Mouse (Mus musculus) embryonic facial prominence, embryonic 12.5 days (tissue): ENCODE data around the gene Tlx3. TPM values are rescaled to one million over a fixed set of nuclear protein-coding genes. Genes with fewer than 3 reads are reported as not detected.

Source experiments
- ATAC-seq: fragments of 200-750 bp; cut with Nextera tagmentation; 2 replicates; pipeline ENCODE4 v1.8.0; 2017; ENCODE audit not compliant: insufficient number of reproducible peaks, insufficient read depth, low FRiP score, low TSS enrichment
- H3K27ac ChIP-seq: fragments of 300-500 bp; sonication (generic); 2 replicates; pipeline ENCODE4 v1.5.1; 2016; ENCODE audit warnings: mild to moderate bottlenecking
- H3K27me3 ChIP-seq: fragments of 300-500 bp; sonication (generic); 2 replicates; pipeline ENCODE4 v1.6.1; 2016; ENCODE audit warnings: mild to moderate bottlenecking, moderate library complexity
- H3K36me3 ChIP-seq: fragments of 300-500 bp; sonication (generic); 2 replicates; pipeline ENCODE4 v1.6.1; 2016; ENCODE audit warnings: mild to moderate bottlenecking
- H3K4me1 ChIP-seq: fragments of 300-500 bp; sonication (generic); 2 replicates; pipeline ENCODE4 v1.6.1; 2016
- H3K4me2 ChIP-seq: fragments of 300-500 bp; sonication (generic); replicated peaks from 2 replicates; pipeline ENCODE4 v1.6.1; 2016; ENCODE audit warnings: mild to moderate bottlenecking, moderate library complexity
- H3K4me3 ChIP-seq: fragments of 300-500 bp; sonication (generic); 2 replicates; pipeline ENCODE4 v1.5.1; 2016; ENCODE audit warnings: mild to moderate bottlenecking
- H3K9ac ChIP-seq: fragments of 300-500 bp; sonication (generic); 2 replicates; pipeline ENCODE4 v1.6.1; 2016; ENCODE audit warnings: mild to moderate bottlenecking, moderate library complexity
- H3K9me3 ChIP-seq: fragments of 300-500 bp; sonication (generic); 2 replicates; pipeline ENCODE4 v1.6.1; 2016; ENCODE audit warnings: mild to moderate bottlenecking, moderate library complexity
- WGBS: fragments of 180-500 bp; shearing (Covaris S2); methylation state at CpG from one replicate; pipeline ENCODE4 v1.1.7; 2016; 5-methylcytosine and 5-hydroxymethylcytosine counted together
- polyA plus RNA-seq: library from polyadenylated mRNA; unstranded; fragments of >200 nt; fragmentation: Nextera tagmentation; extraction: Ambion mirVana; gene quantifications from 2 replicates; pipeline ENCODE4 v1.2.1, GENCODE M21; 2016

Tlx3 gene
- 6.6 and 9.1 TPM in 2 replicates for polyA plus RNA-seq

- Histone ChIP-seq H3K9ac (no peak within 1 kb of the TSS), H3K4me1 (peaks cover 15% of the 10 kb centered on the region), H3K9me3 (no peaks in the 10 kb centered on the region), H3K36me3 (no peaks in the 10 kb centered on the region), H3K27me3 (peaks cover 88% of the 10 kb centered on the region), H3K4me2 (peak within 1 kb of the TSS; percentile 49), H3K27ac (no peak within 1 kb of the TSS), H3K4me3 (peak within 1 kb of the TSS; percentile 32)
- under 1% methylated on average over 78 of the region's 81 CpGs for WGBS
- peak; percentile 43 for ATAC-seq
These were observed at the start of gene Tlx3 for GRCm38 (mm10) chr11:33203383-33204328. TSS of gene Tlx3 (minus strand) at chr11:33203589.

DNA sequence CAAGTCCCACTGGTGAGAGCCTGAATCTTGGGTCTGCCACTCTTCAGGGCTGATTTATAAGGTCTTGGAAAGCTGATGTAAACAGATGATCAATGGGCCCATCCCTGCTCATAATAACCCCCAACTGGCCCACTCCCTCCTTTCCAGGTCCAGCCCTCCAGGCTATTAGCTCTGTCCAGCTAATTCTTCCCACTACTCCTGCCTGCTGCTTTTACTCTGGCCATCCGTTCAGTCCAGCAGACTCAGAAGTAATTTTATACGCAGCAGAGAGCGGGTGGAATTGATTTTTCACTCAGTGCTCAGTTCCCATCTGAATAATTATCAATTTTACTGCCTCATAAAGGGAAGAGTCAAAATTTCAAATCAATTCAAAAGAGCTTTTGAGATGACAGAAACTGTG is 36.9 kb upstream of the Tlx3 start:
- WGBS = 44% methylated on average over 3 of the region's 3 CpGs
- no peaks in the 10 kb centered on the region for H3K36me3 ChIP-seq
- no peaks in the 10 kb centered on the region for H3K27me3 ChIP-seq
- no peak overlapping the region for H3K4me2 ChIP-seq
- ATAC-seq = no peak
- H3K9me3 ChIP-seq = no peaks in the 10 kb centered on the region
- no peak overlapping the region for H3K27ac ChIP-seq
- no peak overlapping the region for H3K9ac ChIP-seq
- H3K4me3 ChIP-seq = no peak overlapping the region
- no peaks in the 10 kb centered on the region for H3K4me1 ChIP-seq

GRCm38 (mm10) chr11:33234134-33234533 is 30.7 kb upstream of the Tlx3 start:
- Histone ChIP-seq H3K4me2 (no peak overlapping the region), H3K27ac (no peak overlapping the region), H3K4me3 (no peak overlapping the region), H3K36me3 (no peaks in the 10 kb centered on the region), H3K9ac (no peak overlapping the region), H3K4me1 (no peaks in the 10 kb centered on the region), H3K27me3 (no peaks in the 10 kb centered on the region), H3K9me3 (no peaks in the 10 kb centered on the region)
- no peak for ATAC-seq
- 60% methylated on average over 3 of the region's 3 CpGs for whole genome bisulfite sequencing

GRCm38 (mm10) chr11:33232056-33232455 is 28.7 kb upstream of the Tlx3 start:
- WGBS = 70% methylated on average over 5 of the region's 5 CpGs

GRCm38 (mm10) chr11:33228186-33228585 is 24.8 kb upstream of the Tlx3 start:
- ATAC-seq = no peak
- Histone ChIP-seq H3K9ac (no peak overlapping the region), H3K4me2 (no peak overlapping the region), H3K4me3 (no peak overlapping the region), H3K9me3 (no peaks in the 10 kb centered on the region), H3K27me3 (no peaks in the 10 kb centered on the region), H3K27ac (no peak overlapping the region), H3K36me3 (no peaks in the 10 kb centered on the region), H3K4me1 (no peaks in the 10 kb centered on the region)
- WGBS = 84% methylated on average over 2 of the region's 2 CpGs

More at GRCm38 (mm10) chr11:33232056-33232455, 28.7 kb upstream of the Tlx3 start:
- H3K27ac ChIP-seq = no peak overlapping the region
- no peaks in the 10 kb centered on the region for H3K4me1 ChIP-seq
- no peaks in the 10 kb centered on the region for H3K36me3 ChIP-seq
- no peak overlapping the region for H3K9ac ChIP-seq
- no peak overlapping the region for H3K4me2 ChIP-seq
- no peak overlapping the region for H3K4me3 ChIP-seq
- ATAC-seq = no peak
- H3K9me3 ChIP-seq = no peaks in the 10 kb centered on the region
- H3K27me3 ChIP-seq = no peaks in the 10 kb centered on the region

DNA sequence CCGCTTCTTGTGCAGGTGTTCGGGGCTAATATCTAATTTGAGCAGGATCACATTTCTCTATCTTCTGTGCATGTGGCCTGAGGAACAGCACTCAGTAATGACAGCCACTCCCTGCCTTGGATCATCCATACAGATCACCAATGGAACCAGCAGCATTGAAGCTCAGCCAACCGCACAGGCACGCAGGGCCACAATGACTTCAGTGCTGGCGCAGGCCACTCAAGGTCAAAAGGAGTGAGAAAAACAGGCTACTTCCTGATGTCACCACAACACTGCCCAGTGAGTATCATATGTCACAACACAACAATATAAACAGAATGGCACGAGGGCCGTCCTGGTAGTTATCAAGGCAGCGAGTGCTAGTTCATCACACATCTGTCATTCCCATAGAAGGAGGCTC is 23.1 kb upstream of the Tlx3 start:
- ATAC-seq = no peak
- no peak overlapping the region for H3K27ac ChIP-seq
- no peak overlapping the region for H3K4me3 ChIP-seq
- peaks cover 9% of the 10 kb centered on the region for H3K4me1 ChIP-seq
- no peaks in the 10 kb centered on the region for H3K9me3 ChIP-seq
- no peak overlapping the region for H3K4me2 ChIP-seq
- no peak overlapping the region for H3K9ac ChIP-seq
- 62% methylated on average over 8 of the region's 8 CpGs for WGBS
- H3K27me3 ChIP-seq = no peaks in the 10 kb centered on the region
- H3K36me3 ChIP-seq = no peaks in the 10 kb centered on the region

DNA sequence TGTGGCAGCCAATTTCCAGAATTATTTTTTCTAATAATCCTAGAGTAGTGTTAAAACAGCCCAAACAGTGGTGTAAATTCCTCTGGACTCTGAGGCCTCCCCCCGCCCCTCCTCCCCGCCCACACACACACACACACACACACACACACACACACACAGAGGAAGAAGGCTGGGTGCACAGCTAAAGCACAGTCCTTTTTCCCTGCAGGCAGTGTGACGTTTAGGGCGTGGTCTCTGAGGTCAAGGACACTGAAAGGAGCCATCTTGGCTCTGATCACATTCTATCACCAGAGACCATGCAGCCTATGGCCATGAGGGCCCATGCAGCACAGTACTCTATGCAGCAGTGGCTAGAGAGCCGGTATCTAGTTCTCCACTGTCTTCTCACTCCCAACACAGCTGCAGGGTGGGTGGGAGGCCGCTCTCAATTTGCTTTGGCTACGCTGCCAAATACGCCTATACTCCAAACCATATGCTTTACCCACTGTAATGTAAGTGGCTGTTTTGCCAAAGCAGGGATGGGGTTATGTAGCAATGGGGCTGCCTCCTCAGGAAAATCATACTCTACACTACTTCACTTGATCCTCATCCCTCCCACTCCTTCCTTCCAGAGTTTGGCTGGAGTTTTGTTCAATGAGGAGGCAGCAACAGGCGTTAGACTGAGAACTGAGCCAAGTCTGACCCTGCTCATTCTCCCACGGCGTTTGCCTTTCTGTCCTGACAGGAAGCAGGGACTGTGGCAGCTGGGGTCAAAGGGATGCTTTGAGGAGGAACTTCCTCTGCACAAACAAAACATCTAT is 18.4 kb upstream of the Tlx3 start:
- Histone ChIP-seq H3K27ac (0 out of 2 replicates have a peak overlapping the region, but pooled peaks have one; percentile 1), H3K27me3 (no peaks in the 10 kb centered on the region), H3K4me2 (no peak overlapping the region), H3K9me3 (no peaks in the 10 kb centered on the region), H3K9ac (no peak overlapping the region), H3K4me3 (no peak overlapping the region), H3K4me1 (peaks cover 13% of the 10 kb centered on the region), H3K36me3 (no peaks in the 10 kb centered on the region)
- 52% methylated on average over 11 of the region's 11 CpGs for WGBS
- peak; percentile 37 for ATAC-seq

DNA sequence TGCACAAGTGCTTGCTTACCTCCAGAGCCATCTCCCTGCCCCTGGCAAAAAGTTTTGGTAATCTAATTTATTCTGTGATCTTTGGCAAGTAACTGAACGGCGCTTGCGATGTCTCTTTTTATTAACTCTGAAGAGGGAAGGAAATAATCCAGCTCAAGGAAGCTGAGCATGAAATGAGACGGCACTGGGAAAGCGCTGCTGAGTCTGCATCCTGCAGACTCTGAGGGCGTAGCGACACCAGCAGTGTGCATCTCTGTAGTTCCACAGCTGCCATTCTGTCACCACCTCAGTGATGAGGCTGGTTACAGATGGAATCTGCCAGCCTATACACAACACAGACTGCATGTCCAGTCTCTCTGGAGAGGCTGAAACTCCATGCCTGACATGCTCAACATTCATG is 17.4 kb upstream of the Tlx3 start:
- Histone ChIP-seq H3K4me2 (no peak overlapping the region), H3K9me3 (no peaks in the 10 kb centered on the region), H3K36me3 (no peaks in the 10 kb centered on the region), H3K4me3 (no peak overlapping the region), H3K9ac (no peak overlapping the region), H3K27me3 (no peaks in the 10 kb centered on the region), H3K27ac (no peak overlapping the region), H3K4me1 (peaks cover 13% of the 10 kb centered on the region)
- 69% methylated on average over 7 of the region's 7 CpGs for WGBS
- no peak for ATAC-seq

GRCm38 (mm10) chr11:33217384-33218079 is 14.1 kb upstream of the Tlx3 start:
- Histone ChIP-seq H3K9me3 (no peaks in the 10 kb centered on the region), H3K27me3 (no peaks in the 10 kb centered on the region), H3K4me3 (no peak overlapping the region), H3K36me3 (no peaks in the 10 kb centered on the region), H3K4me1 (peaks cover 13% of the 10 kb centered on the region), H3K4me2 (no peak overlapping the region), H3K9ac (no peak overlapping the region), H3K27ac (no peak overlapping the region)
- no peak for ATAC-seq
- WGBS = 80% methylated on average over 8 of the region's 8 CpGs

GRCm38 (mm10) chr11:33207411-33207810 is 4.0 kb upstream of the Tlx3 start:
- Histone ChIP-seq H3K27ac (no peak overlapping the region), H3K4me1 (no peaks in the 10 kb centered on the region; the same call in 1 of the 2 replicates), H3K27me3 (peaks cover 61% of the 10 kb centered on the region), H3K4me2 (no peak overlapping the region), H3K36me3 (no peaks in the 10 kb centered on the region), H3K9me3 (no peaks in the 10 kb centered on the region), H3K4me3 (no peak overlapping the region), H3K9ac (no peak overlapping the region)
- no peak for ATAC-seq
- 82% methylated on average over 2 of the region's 2 CpGs for WGBS

GRCm38 (mm10) chr11:33204966-33205365 is 1.6 kb upstream of the Tlx3 start:
- H3K4me2 ChIP-seq = no peak overlapping the region
- no peak for ATAC-seq

More at GRCm38 (mm10) chr11:33204966-33205365, 1.6 kb upstream of the Tlx3 start:
- H3K4me1 ChIP-seq = peaks cover 15% of the 10 kb centered on the region
- no peaks in the 10 kb centered on the region for H3K9me3 ChIP-seq
- 4% methylated on average over 3 of the region's 3 CpGs for WGBS
- H3K4me3 ChIP-seq = no peak overlapping the region
- H3K27me3 ChIP-seq = peaks cover 82% of the 10 kb centered on the region
- no peak overlapping the region for H3K9ac ChIP-seq
- no peaks in the 10 kb centered on the region for H3K36me3 ChIP-seq
- H3K27ac ChIP-seq = no peak overlapping the region
